Mouse (Mus musculus): ENCODE measurements around the gene Dapl1. TPM values are rescaled to one million over a fixed set of nuclear protein-coding genes. Genes with fewer than 3 reads are reported as not detected.

Dapl1 gene
- total RNA-seq, 2 experiments from 2014 or later, result not detected

GRCm38 (mm10) chr2:59533971-59534748 is 49.7 kb downstream of the Dapl1 start:
- no peak for DNase-seq (ENCODE audit: low spot score in 2 of 2)

GRCm38 (mm10) chr2:59536958-59537357 is 52.5 kb downstream of the Dapl1 start:
- no peak for DNase-seq (ENCODE audit: low spot score in 2 of 2)

GRCm38 (mm10) chr2:59538031-59538430 is 53.6 kb downstream of the Dapl1 start:
- DNase-seq (ENCODE audit: low spot score in 2 of 2), result no peak

GRCm38 (mm10) chr2:59539796-59540195 is 55.3 kb downstream of the Dapl1 start:
- DNase-seq (ENCODE audit: low spot score in 2 of 2), result no peak

- DNase-seq (ENCODE audit: low spot score in 2 of 2), result peak; percentile 79 to 90
Measured at GRCm38 (mm10) chr2:59541121-59541887, 56.9 kb downstream of the Dapl1 start.

GRCm38 (mm10) chr2:59543543-59544065 is 59.2 kb downstream of the Dapl1 start:
- DNase-seq (ENCODE audit: low spot score in 2 of 2), result no peak

- DNase-seq (ENCODE audit: low spot score in 2 of 2), result no peak
Measured at GRCm38 (mm10) chr2:59544237-59544909, 59.9 kb downstream of the Dapl1 start.

- no peak for DNase-seq (ENCODE audit: low spot score in 2 of 2)
Measured at GRCm38 (mm10) chr2:59545001-59545400, 60.5 kb downstream of the Dapl1 start.

GRCm38 (mm10) chr2:59547369-59548099 is 63.1 kb downstream of the Dapl1 start:
- no peak for DNase-seq (ENCODE audit: low spot score in 2 of 2)

GRCm38 (mm10) chr2:59552784-59553183 is 68.3 kb downstream of the Dapl1 start:
- no peak for DNase-seq (ENCODE audit: low spot score in 2 of 2)

- DNase-seq (ENCODE audit: low spot score in 2 of 2), result no peak
Measured at GRCm38 (mm10) chr2:59554373-59554940, 70.0 kb downstream of the Dapl1 start.

Other genes starting within 250 kb of the Dapl1 start
- gene Tanc1, start 127.4 kb downstream of the Dapl1 start, total RNA-seq (2021), result 10 to 100 TPM; 51.9 to 69.5 TPM